Mouse (Mus musculus) heart, adult 2 months (tissue): ENCODE data around the gene Snrnp35. TPM values are rescaled to one million over a fixed set of nuclear protein-coding genes. Genes with fewer than 3 reads are reported as not detected.

Source experiments
- DNase-seq, 2 experiments: peaks; one replicate each; pipeline ENCODE4 v3.0.0; 2021
- H3K27ac ChIP-seq: fragments of 200-600 bp; 2 replicates; pipeline ENCODE4 v1.8.1; 2022
- H3K27me3 ChIP-seq: fragments of 200-500 bp; 2 replicates; pipeline ENCODE4 v1.6.1; 2012; ENCODE audit warnings: mild to moderate bottlenecking, low read length, inconsistent platforms, mixed read lengths; ENCODE audit not compliant: control insufficient read depth, insufficient read depth
- H3K36me3 ChIP-seq: fragments of 200-500 bp; 2 replicates; pipeline ENCODE4 v1.6.1; 2012; ENCODE audit warnings: low read length, inconsistent platforms; ENCODE audit not compliant: control insufficient read depth, insufficient read depth
- H3K4me1 ChIP-seq: fragments of 200-500 bp; 2 replicates; pipeline ENCODE4 v1.6.1; 2011; ENCODE audit warnings: low read length; ENCODE audit not compliant: control insufficient read depth, insufficient read depth
- H3K4me3 ChIP-seq: fragments of 200-600 bp; 2 replicates; pipeline ENCODE4 v1.8.1; 2022
- H3K79me2 ChIP-seq: fragments of 200-500 bp; replicated peaks from 2 replicates; pipeline ENCODE4 v1.6.1; 2012; ENCODE audit warnings: mild to moderate bottlenecking, inconsistent platforms, low read length, moderate library complexity, mixed read lengths; ENCODE audit not compliant: control insufficient read depth, insufficient read depth
- H3K9ac ChIP-seq: fragments of 200-500 bp; 2 replicates; pipeline ENCODE4 v1.6.1; 2012; ENCODE audit warnings: low read depth, mild to moderate bottlenecking, control low read depth, inconsistent platforms, low read length, mixed read lengths
- CTCF ChIP-seq: fragments of 200-600 bp; IDR thresholded peaks from 2 replicates; pipeline ENCODE4 v1.8.1; 2022; ENCODE audit warnings: antibody characterized with exemption, mild to moderate bottlenecking, moderate library complexity
- EP300 ChIP-seq: fragments of 200-500 bp; IDR thresholded peaks from 2 replicates; pipeline ENCODE4 v1.6.1; 2011; ENCODE audit warnings: low read depth, low read length, control low read depth; ENCODE audit not compliant: insufficient read depth
- POLR2A ChIP-seq: fragments of 200-500 bp; IDR thresholded peaks from 2 replicates; pipeline ENCODE4 v1.6.1; 2011; ENCODE audit warnings: mild to moderate bottlenecking, low read depth, low read length, control low read depth; ENCODE audit not compliant: insufficient read depth
- WGBS: fragments of 180-500 bp; shearing (Covaris S2); methylation state at CpG from one replicate; pipeline ENCODE4 v1.1.7; 2018; 5-methylcytosine and 5-hydroxymethylcytosine counted together
- intact Hi-C: fragments of 180-260 bp; cut with DNase I; formaldehyde crosslinking; loops from one replicate; pipeline ENCODE4 v1.15.1; 2025
- long read RNA-seq: library from polyadenylated mRNA; stranded (forward); transcript quantifications from one replicate; pipeline ENCODE4 v2.0.0, GENCODE M21; 2021
- polyA plus RNA-seq: library from polyadenylated mRNA; depleted of rRNA; stranded (reverse); fragments of >200 nt; gene quantifications from 2 replicates; pipeline ENCODE4 v1.2.3, GENCODE M21; 2012; rRNA removed
- total RNA-seq, 2 experiments: library from RNA; stranded (reverse); gene quantifications; 2 replicates each; pipeline ENCODE4 v1.2.3; 2021

Gene Snrnp35
- total RNA-seq (10 to 100 TPM; 10.5 to 14.5 TPM), polyA plus RNA-seq (2.4 and 4.5 TPM in 2 replicates)
- long read RNA-seq, partial matches to known transcripts, result 0 of 10 reads
- long read RNA-seq, other reads (novel, unspliced or antisense), result 5 of 10 reads

- Histone ChIP-seq H3K36me3 (no peaks in the 10 kb centered on the region), H3K4me1 (peaks cover 4% of the 10 kb centered on the region), H3K4me3 (peak within 1 kb of the TSS; percentile 64), H3K9ac (peak within 1 kb of the TSS; percentile 77), H3K27me3 (no peaks in the 10 kb centered on the region), H3K27ac (peak within 1 kb of the TSS; percentile 98), H3K79me2 (no peaks in the 10 kb centered on the region)
- under 1% methylated on average over 48 of the region's 48 CpGs for WGBS
- TF ChIP-seq EP300 (peak; percentile 13; the same call in 1 of the 2 replicates), CTCF (no peak), POLR2A (peak; percentile 87)
- peak; percentile 94 to 95 for DNase-seq
- intact Hi-C loops, result loop anchor here (2.0 to 5.0 kb wide), 3 partner anchors 14 to 56 kb away; partner anchors contain the start of gene Sbno1
These were observed at the start of gene Snrnp35 for GRCm38 (mm10) chr5:124482966-124483654. Gene Snrnp35, plus strand, starts transcription at chr5:124483134.

DNA sequence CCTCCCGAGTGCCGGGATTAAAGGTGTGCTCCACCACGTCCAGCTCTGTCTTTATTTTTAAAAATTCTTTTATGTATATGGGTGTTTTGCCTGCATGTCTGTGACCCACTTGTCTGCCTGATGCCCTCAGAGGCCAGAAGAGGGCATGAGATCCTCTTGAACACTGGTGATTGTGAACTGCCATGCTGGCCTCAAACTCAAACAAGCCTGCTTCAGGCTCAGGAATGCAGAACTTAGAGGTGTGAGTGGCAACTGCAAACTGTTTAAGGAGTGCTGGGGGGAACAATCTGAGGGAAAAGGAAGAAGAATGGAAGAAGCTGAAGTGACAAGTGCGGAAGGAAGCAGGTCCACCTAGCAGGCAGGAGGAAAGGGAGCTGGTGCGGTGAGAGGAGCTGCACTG, 44.7 kb upstream of the Snrnp35 start:
- Histone ChIP-seq H3K27ac (peak overlapping the region; percentile 77), H3K4me3 (no peak overlapping the region), H3K4me1 (peaks cover 1% of the 10 kb centered on the region; the same call in 1 of the 2 replicates), H3K9ac (no peak overlapping the region), H3K27me3 (no peaks in the 10 kb centered on the region), H3K79me2 (no peaks in the 10 kb centered on the region), H3K36me3 (no peaks in the 10 kb centered on the region)
- peak; percentile 26 to 48 for DNase-seq
- intact Hi-C loops, result no loop called here
- TF ChIP-seq CTCF (peak; percentile 63), EP300 (0 out of 2 replicates have a peak, but pooled peaks have one; percentile 31), POLR2A (no peak)
- WGBS, result 70% methylated on average over 5 of the region's 5 CpGs

GRCm38 (mm10) chr5:124438746-124439145, 44.2 kb upstream of the Snrnp35 start:
- H3K4me1 ChIP-seq, result peaks cover 1% of the 10 kb centered on the region; the same call in 1 of the 2 replicates
- no peak for DNase-seq
- intact Hi-C loops, result no loop called here
- H3K9ac ChIP-seq, result no peak overlapping the region
- H3K27me3 ChIP-seq, result no peaks in the 10 kb centered on the region
- H3K27ac ChIP-seq, result peak overlapping the region; percentile 77
- no peak overlapping the region for H3K4me3 ChIP-seq
- H3K36me3 ChIP-seq, result no peaks in the 10 kb centered on the region
- no peak for TF ChIP-seq EP300
- TF ChIP-seq CTCF, result no peak
- TF ChIP-seq POLR2A, result no peak
- H3K79me2 ChIP-seq, result no peaks in the 10 kb centered on the region
- WGBS, result 54% methylated on average over 5 of the region's 5 CpGs

DNA sequence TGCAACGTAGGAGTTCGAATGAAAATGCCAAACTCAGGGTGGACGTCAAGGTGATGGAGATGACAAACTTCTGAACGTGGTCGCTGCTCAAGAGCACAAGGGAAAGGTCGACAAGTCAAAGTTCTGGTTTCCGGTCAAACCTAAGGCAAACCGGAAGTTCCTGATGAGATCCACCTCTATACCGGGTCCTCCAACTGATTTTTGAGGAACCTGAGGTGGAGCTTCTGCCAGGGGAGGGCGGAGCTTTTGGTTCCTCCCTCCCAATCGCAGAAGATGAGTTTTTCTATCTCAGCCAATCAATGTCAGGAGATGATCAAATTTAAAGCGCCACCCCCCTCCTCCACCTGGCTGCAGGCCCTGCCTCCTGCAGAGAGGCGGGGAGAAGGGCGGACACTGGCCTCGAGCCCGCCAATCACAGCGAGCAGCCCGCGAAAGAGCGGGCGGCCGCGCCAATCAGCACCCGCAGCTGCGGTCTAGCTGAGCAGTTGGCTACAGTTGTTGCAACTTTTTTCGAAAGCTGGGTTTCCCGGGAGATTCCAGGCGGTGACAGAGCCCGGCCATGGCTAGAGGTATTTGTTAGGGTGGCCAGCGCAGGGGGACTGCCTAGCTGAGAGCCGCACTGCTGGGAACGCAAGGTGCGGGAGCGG, 43.4 kb upstream of the Snrnp35 start, which contains the start of gene Kmt5a:
Kmt5a (plus strand) TSS at position 484 of the 647 bp plus-strand sequence.
- H3K4me3 ChIP-seq, result peak within 1 kb of the TSS; percentile 68
- peak within 1 kb of the TSS; percentile 77 for H3K27ac ChIP-seq
- H3K36me3 ChIP-seq, result no peaks in the 10 kb centered on the region
- intact Hi-C loops, result loop anchor here (2.0 kb wide), 2 partner anchors 13 to 43 kb away; partner anchors contain the start of genes Sbno1 and Snrnp35
- H3K27me3 ChIP-seq, result no peaks in the 10 kb centered on the region
- H3K9ac ChIP-seq, result peak within 1 kb of the TSS; percentile 76
- DNase-seq, result peak; percentile 96 to 97
- peaks cover 2% of the 10 kb centered on the region for H3K4me1 ChIP-seq
- WGBS, result under 1% methylated on average over 34 of the region's 34 CpGs
- TF ChIP-seq EP300 (no peak), POLR2A (peak; percentile 66), CTCF (no peak)
- no peaks in the 10 kb centered on the region for H3K79me2 ChIP-seq

- Histone ChIP-seq H3K79me2 (no peaks in the 10 kb centered on the region), H3K27me3 (no peaks in the 10 kb centered on the region), H3K4me3 (peak overlapping the region; percentile 68), H3K4me1 (peaks cover 5% of the 10 kb centered on the region), H3K36me3 (no peaks in the 10 kb centered on the region), H3K27ac (peak overlapping the region; percentile 77), H3K9ac (peak overlapping the region; percentile 76)
- intact Hi-C loops, result loop anchor here (2.0 kb wide), 2 partner anchors 13 to 43 kb away; partner anchors contain the start of genes Sbno1 and Snrnp35
- DNase-seq, result no peak
- TF ChIP-seq CTCF (peak; percentile 57), POLR2A (0 out of 2 replicates have a peak, but pooled peaks have one; percentile 11), EP300 (0 out of 2 replicates have a peak, but pooled peaks have one; percentile 14)
- under 1% methylated on average over 30 of the region's 30 CpGs for WGBS
These were observed 42.7 kb upstream of the Snrnp35 start for GRCm38 (mm10) chr5:124440094-124440701.
